Mouse (Mus musculus) heart, embryonic 13.5 days (tissue): ENCODE data around the gene Mcm10. TPM values are rescaled to one million over a fixed set of nuclear protein-coding genes. Genes with fewer than 3 reads are reported as not detected.

Experiments
- ATAC-seq: fragments of 200-750 bp; cut with Nextera tagmentation; 2 replicates; pipeline ENCODE4 v1.8.0; 2017; ENCODE audit warnings: moderate TSS enrichment; ENCODE audit not compliant: insufficient number of reproducible peaks, low FRiP score, low TSS enrichment; ENCODE audit errors: extremely low read depth
- H3K27ac ChIP-seq: fragments of 300-500 bp; sonication (generic); replicated peaks from 2 replicates; pipeline ENCODE4 v1.5.1; 2015; ENCODE audit warnings: moderate library complexity, mild to moderate bottlenecking, inconsistent platforms
- H3K27me3 ChIP-seq: fragments of 300-500 bp; sonication (generic); replicated peaks from 2 replicates; pipeline ENCODE4 v1.6.1; 2015; ENCODE audit warnings: mild to moderate bottlenecking, inconsistent platforms
- H3K36me3 ChIP-seq: fragments of 300-500 bp; sonication (generic); 2 replicates; pipeline ENCODE4 v1.6.1; 2015; ENCODE audit warnings: mild to moderate bottlenecking, inconsistent platforms
- H3K4me1 ChIP-seq: fragments of 300-500 bp; sonication (generic); 2 replicates; pipeline ENCODE4 v1.6.1; 2015; ENCODE audit warnings: inconsistent platforms
- H3K4me2 ChIP-seq: fragments of 300-500 bp; sonication (generic); 2 replicates; pipeline ENCODE4 v1.6.1; 2015; ENCODE audit warnings: inconsistent platforms, mild to moderate bottlenecking, moderate library complexity
- H3K4me3 ChIP-seq: fragments of 300-500 bp; sonication (generic); 2 replicates; pipeline ENCODE4 v1.5.1; 2015; ENCODE audit warnings: moderate library complexity, mild to moderate bottlenecking, inconsistent platforms
- H3K9ac ChIP-seq: fragments of 300-500 bp; sonication (generic); 2 replicates; pipeline ENCODE4 v1.6.1; 2015; ENCODE audit warnings: inconsistent platforms, mild to moderate bottlenecking, moderate library complexity
- H3K9me3 ChIP-seq: fragments of 300-500 bp; sonication (generic); 2 replicates; pipeline ENCODE4 v1.6.1; 2016; ENCODE audit warnings: inconsistent platforms
- WGBS: fragments of 180-500 bp; shearing (Covaris S2); methylation state at CpG from one replicate; pipeline ENCODE4 v1.1.7; 2015; ENCODE audit warnings: mixed read lengths; 5-methylcytosine and 5-hydroxymethylcytosine counted together
- polyA plus RNA-seq: library from polyadenylated mRNA; unstranded; fragments of >200 nt; fragmentation: Nextera tagmentation; extraction: Ambion mirVana; gene quantifications from 2 replicates; pipeline ENCODE4 v1.2.1, GENCODE M21; 2015

Mcm10 gene
- polyA plus RNA-seq, 1 experiment from 2014 or later, result 17.3 TPM

DNA sequence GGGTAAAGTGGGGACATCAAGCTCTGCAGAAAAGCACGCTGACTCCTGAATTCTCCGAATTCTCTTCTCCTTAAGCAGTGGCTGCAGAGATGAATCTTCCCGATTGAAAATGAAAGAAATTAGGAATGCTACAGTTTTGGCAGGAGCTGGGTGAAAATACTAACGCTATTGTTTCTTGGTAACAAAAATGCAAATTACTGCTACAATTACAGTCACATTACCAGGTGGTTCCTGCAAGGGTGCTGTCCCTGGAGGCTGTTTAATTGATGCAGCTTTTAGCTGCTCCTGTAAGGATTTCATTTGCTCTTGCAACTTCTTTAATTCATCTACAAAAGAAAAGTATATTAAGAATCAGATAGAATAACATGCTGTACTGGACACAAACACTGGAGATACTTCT is 5.5 kb downstream of the Mcm10 start:
- peaks cover 12% of the 10 kb centered on the region for H3K4me1 ChIP-seq
- no peak overlapping the region for H3K9ac ChIP-seq
- H3K4me3 ChIP-seq, result no peak overlapping the region
- H3K27me3 ChIP-seq, result no peaks in the 10 kb centered on the region
- H3K36me3 ChIP-seq, result peaks cover 68% of the 10 kb centered on the region
- H3K27ac ChIP-seq, result no peak overlapping the region
- H3K9me3 ChIP-seq, result no peaks in the 10 kb centered on the region
- H3K4me2 ChIP-seq, result no peak overlapping the region
- WGBS, result 83% methylated on average over 4 of the region's 4 CpGs
- ATAC-seq, result no peak

DNA sequence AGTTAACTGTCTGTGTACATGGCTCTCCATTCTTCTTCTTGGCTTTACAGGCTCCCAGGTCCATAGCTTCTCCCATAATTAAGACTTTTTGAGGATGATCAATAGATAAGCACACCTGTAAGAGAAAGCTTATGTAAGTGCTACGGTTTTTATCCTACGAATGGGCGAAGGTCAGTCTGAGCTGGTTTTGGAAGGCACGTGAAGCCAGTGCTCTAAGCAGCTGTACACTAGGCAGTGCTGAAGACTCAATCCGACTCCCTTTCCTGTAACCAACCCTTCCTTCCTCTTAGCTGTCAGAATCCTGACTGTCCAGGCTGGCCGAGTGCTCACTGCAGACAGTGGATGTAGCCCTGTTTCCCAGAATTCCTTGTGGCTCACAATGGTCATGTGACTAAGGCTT is 11.3 kb downstream of the Mcm10 start:
- peaks cover 84% of the 10 kb centered on the region for H3K36me3 ChIP-seq
- H3K4me1 ChIP-seq, result no peaks in the 10 kb centered on the region
- H3K27me3 ChIP-seq, result no peaks in the 10 kb centered on the region
- WGBS, result 87% methylated on average over 6 of the region's 6 CpGs
- H3K9me3 ChIP-seq, result no peaks in the 10 kb centered on the region
- no peak for ATAC-seq
- H3K9ac ChIP-seq, result no peak overlapping the region
- H3K4me3 ChIP-seq, result no peak overlapping the region
- no peak overlapping the region for H3K27ac ChIP-seq
- no peak overlapping the region for H3K4me2 ChIP-seq

DNA sequence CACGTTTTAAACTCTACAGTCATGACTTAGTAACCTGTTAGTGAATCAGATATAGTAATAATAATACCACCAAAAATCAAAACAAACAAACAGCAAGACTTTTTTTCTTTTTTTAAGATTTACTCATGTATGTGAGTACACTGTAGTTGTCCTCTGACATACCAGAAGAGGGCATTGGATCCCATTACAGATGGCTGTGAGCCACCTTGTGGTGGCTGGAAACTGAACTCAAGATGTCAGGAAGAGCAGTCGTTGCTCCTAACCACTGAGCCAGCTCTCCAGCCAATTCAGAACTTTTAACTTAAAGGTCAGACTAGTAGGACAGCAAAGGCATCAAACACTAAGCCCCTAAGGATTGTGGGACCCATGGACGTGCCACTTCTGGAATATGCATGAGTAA is 13.7 kb downstream of the Mcm10 start:
- 77% methylated on average over 3 of the region's 3 CpGs for WGBS
- no peak for ATAC-seq

DNA sequence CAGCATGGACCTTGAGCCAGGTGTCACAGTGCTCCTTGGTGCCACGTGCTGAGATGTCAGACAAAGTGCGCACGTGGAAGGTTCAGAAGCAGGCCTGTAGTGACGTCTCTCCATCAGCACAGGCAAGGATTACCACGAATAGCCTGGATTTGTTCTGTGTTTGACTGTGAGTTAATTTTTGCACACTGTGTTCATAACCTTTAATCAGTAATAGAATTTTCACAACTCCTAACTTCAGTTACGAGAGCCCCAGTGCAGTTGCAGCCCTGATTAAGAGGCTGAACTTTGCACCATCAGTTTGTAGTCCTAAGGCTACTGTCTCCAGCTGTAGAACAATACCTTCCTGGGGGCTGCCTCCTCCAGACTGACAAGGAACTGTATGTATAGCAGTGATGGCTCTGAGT is 16.2 kb downstream of the Mcm10 start:
- Histone ChIP-seq H3K36me3 (peaks cover 93% of the 10 kb centered on the region), H3K4me3 (no peak overlapping the region), H3K4me1 (no peaks in the 10 kb centered on the region), H3K27me3 (no peaks in the 10 kb centered on the region), H3K27ac (no peak overlapping the region), H3K9ac (no peak overlapping the region), H3K4me2 (no peak overlapping the region), H3K9me3 (no peaks in the 10 kb centered on the region)
- 89% methylated on average over 6 of the region's 6 CpGs for WGBS
- no peak for ATAC-seq

More for the DNA sequence above, 13.7 kb downstream of the Mcm10 start:
- H3K4me1 ChIP-seq, result no peaks in the 10 kb centered on the region
- H3K36me3 ChIP-seq, result peaks cover 87% of the 10 kb centered on the region
- no peaks in the 10 kb centered on the region for H3K27me3 ChIP-seq
- no peak overlapping the region for H3K9ac ChIP-seq
- H3K4me2 ChIP-seq, result no peak overlapping the region
- no peak overlapping the region for H3K4me3 ChIP-seq
- no peaks in the 10 kb centered on the region for H3K9me3 ChIP-seq
- no peak overlapping the region for H3K27ac ChIP-seq

DNA sequence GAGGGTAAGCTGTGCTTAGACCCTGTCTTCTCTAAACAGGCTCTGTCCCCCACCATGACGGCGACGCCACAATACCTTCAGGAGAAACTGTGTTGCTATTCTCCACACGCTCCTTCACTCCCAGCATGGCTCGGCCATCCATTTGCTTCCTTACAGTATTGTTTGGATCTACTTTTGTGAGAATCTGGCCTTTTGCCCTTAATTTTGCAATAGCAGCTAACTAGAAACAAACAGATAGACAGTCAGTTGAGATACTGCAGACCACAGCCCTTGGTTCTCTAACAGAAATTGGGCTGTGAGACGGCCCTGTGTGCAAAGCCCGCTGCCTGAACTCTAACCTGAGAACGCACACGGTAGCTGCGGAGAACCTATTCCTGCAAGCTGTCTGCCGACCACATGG is 16.9 kb downstream of the Mcm10 start:
- WGBS, result 91% methylated on average over 11 of the region's 11 CpGs
- Histone ChIP-seq H3K27me3 (no peaks in the 10 kb centered on the region), H3K27ac (no peak overlapping the region), H3K4me1 (no peaks in the 10 kb centered on the region), H3K9me3 (no peaks in the 10 kb centered on the region), H3K36me3 (peaks cover 96% of the 10 kb centered on the region), H3K4me3 (no peak overlapping the region), H3K9ac (no peak overlapping the region), H3K4me2 (no peak overlapping the region)
- ATAC-seq, result no peak

DNA sequence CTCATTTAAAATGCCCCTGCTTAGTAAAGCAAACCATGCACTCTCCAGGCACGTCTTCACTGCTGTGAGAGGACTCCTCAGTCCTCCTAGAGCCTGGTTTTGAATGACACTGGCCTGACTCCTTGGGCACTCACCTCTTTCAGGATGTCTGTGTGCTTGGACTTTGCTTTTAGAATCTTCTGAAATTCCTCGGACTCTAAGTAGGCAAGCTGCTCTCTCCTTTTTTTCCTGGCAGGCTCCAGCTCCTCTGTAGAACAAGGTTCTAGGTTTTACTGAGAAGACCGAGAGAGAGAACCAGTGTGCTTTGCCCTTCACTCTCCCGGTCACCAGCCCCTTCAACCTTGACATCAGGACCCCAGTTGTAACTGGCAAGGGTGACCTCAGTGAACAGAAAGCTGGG is 18.2 kb downstream of the Mcm10 start:
- Histone ChIP-seq H3K36me3 (peaks cover 90% of the 10 kb centered on the region), H3K4me1 (no peaks in the 10 kb centered on the region), H3K9me3 (no peaks in the 10 kb centered on the region), H3K9ac (no peak overlapping the region), H3K4me2 (no peak overlapping the region), H3K27me3 (no peaks in the 10 kb centered on the region), H3K4me3 (no peak overlapping the region), H3K27ac (no peak overlapping the region)
- 77% methylated on average over 4 of the region's 4 CpGs for WGBS
- no peak for ATAC-seq

DNA sequence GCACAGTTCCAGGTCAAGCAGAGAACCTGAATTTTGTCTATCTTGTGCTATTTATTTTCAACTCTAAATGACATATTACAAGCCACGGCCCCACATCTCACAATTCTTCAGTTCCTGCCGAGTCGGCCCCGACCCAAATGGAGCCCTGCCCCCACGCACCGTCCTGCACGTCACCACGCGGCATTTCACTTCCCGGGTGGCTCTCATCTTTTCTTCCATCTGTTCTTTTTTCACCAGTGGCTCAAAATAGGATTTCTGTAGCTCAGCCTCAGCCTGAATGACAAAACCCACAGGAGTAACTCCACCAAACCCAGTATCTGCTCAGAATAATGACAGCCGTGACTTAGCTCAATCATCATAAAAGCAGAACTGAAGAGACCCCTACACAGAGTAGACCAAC is 19.0 kb downstream of the Mcm10 start:
- WGBS, result 89% methylated on average over 11 of the region's 11 CpGs
- Histone ChIP-seq H3K27ac (no peak overlapping the region), H3K4me2 (no peak overlapping the region), H3K4me1 (no peaks in the 10 kb centered on the region), H3K9ac (no peak overlapping the region), H3K4me3 (no peak overlapping the region), H3K9me3 (no peaks in the 10 kb centered on the region), H3K27me3 (no peaks in the 10 kb centered on the region), H3K36me3 (peaks cover 83% of the 10 kb centered on the region)
- ATAC-seq, result no peak

DNA sequence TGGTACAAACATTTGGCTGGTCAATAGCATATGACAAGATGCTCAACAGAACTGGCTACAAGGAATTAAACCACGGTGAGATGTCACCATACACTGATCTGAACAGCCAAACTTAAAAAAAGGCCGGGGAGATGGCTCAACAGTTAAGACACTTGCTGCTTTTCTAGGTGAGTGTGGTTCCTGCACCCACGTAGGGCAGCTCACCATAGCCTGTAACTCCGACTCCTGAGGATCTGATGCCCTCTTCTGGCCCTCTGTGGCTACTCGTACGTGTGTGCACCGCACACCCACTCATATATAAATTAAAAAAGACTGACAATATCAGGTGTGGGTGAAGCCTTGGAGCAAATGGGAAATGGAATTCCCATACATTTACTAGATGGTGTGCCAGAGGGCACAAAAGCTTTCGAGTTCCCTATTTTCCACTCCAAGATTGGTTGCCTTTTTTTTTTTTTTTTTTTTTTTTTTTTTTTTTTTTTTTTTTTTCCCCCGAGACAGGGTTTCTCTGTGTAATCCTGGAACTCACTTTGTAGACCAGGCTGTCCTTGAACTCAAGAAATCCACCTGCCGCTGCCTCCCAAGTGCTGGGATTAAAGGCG is 23.7 kb downstream of the Mcm10 start:
- no peak overlapping the region for H3K4me2 ChIP-seq
- no peak overlapping the region for H3K4me3 ChIP-seq
- H3K4me1 ChIP-seq, result no peaks in the 10 kb centered on the region
- ATAC-seq, result no peak
- WGBS, result 78% methylated on average over 11 of the region's 11 CpGs
- peaks cover 38% of the 10 kb centered on the region for H3K36me3 ChIP-seq
- no peak overlapping the region for H3K27ac ChIP-seq
- no peaks in the 10 kb centered on the region for H3K9me3 ChIP-seq
- H3K9ac ChIP-seq, result no peak overlapping the region
- H3K27me3 ChIP-seq, result no peaks in the 10 kb centered on the region

DNA sequence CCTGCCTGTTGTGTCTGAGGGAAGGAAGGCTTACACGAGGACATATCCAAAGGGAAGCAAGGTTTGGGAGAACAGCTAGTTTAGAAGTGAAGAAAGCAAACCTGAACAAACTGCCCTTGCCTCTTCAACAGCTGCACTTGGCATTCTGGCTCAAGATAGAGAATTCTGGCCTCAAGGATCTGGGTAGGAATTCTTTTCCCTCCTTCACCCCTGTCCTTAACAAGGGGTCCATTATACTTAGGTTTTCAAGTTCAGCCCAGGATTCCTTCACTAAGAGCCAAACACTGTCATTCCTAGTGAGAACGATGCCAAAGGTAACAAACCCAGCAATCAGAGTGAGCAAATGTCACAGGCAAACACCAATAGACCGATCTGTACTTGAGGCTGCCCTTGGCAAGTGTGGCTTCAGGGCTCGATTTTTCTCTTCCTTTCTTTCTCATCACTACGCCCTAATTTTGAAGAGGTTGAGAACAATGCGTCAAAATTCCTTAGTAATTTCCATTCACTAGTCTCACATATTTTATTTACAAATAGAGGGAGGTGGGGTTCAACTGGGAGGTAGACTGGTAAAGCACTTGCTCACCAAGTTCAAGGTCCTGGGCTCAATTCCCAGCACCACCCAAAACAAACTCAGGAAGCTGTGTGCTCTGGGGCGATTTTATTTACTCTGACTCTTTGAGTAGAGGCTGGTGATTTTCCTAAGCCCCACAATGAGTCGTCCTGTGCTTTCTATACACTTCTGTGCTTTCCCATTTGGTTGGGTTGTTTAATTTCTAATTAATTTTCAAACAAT is 25.0 kb downstream of the Mcm10 start:
- H3K36me3 ChIP-seq, result peaks cover 24% of the 10 kb centered on the region
- H3K4me3 ChIP-seq, result no peak overlapping the region
- H3K4me1 ChIP-seq, result no peaks in the 10 kb centered on the region
- no peaks in the 10 kb centered on the region for H3K27me3 ChIP-seq
- no peaks in the 10 kb centered on the region for H3K9me3 ChIP-seq
- 72% methylated on average over 8 of the region's 8 CpGs for WGBS
- no peak overlapping the region for H3K4me2 ChIP-seq
- no peak overlapping the region for H3K9ac ChIP-seq
- no peak overlapping the region for H3K27ac ChIP-seq
- no peak for ATAC-seq

DNA sequence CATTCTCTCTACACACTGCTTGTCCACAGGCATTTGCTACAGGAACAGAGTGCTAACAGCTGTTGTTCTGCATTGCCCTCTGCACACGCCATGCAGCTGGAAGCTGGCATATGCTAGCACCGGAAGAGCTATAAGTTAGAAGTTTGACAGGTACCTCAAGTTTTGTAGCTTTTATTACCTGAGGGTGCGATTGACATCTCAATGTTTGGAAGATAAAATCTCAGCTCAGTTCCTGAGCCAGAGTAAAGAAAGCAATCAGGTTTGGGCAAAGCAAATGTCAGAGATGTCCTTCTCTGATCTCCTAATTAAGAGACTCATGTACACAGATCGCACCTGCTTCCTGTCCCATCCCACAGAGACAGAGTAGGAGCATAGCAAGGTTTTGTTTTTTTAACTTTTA is 25.8 kb downstream of the Mcm10 start:
- Histone ChIP-seq H3K4me2 (no peak overlapping the region), H3K9ac (no peak overlapping the region), H3K27ac (no peak overlapping the region), H3K27me3 (no peaks in the 10 kb centered on the region), H3K36me3 (peaks cover 17% of the 10 kb centered on the region), H3K4me3 (no peak overlapping the region), H3K9me3 (no peaks in the 10 kb centered on the region), H3K4me1 (no peaks in the 10 kb centered on the region)
- 84% methylated on average over 4 of the region's 4 CpGs for WGBS
- ATAC-seq, result no peak

DNA sequence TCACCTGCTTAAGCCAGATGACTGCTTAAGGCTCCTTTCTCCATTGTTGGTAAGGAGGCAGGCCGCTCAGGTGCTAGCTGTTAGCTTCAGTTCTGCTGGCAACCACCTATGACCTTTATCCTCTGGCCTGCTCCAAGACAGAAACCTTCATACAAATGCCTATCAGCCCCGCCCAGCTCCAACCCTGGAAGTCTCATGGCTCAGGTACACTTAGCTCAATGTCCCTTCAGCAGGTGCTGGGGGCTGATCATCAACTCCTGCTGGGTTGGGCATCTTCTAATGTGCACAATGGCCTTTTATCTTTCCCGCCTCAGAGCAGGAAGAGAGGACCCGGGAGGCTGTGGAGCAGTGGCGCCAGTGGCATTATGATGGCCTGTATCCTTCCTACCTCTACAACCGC is 27.6 kb downstream of the Mcm10 start:
- Histone ChIP-seq H3K4me2 (no peak overlapping the region), H3K4me3 (no peak overlapping the region), H3K27me3 (no peaks in the 10 kb centered on the region), H3K9me3 (no peaks in the 10 kb centered on the region), H3K27ac (no peak overlapping the region), H3K36me3 (0 out of 2 replicates have a peak, but pooled peaks cover under 1% of the 10 kb centered on the region), H3K9ac (no peak overlapping the region), H3K4me1 (no peaks in the 10 kb centered on the region)
- WGBS, result 61% methylated on average over 6 of the region's 6 CpGs
- ATAC-seq, result no peak

DNA sequence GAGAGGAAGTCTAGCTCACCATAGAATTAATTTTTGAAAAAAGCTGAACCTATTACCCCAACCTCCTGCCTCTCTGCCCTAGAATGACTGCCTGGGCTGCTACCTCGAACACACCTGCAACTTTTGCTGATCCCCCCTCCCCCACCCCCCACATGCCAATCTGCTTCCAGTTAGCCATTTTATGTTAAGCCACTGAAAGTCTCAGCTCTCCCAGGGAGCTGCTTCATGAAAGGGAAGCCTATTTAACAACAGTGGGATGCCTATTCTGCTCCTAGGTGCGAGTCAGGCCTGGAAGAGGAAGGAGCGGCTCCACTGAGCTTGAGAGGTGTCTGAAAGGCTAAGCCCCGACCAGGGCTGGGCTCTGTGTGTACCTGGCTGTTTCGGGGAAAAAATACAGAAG is 28.6 kb downstream of the Mcm10 start:
- Histone ChIP-seq H3K4me3 (no peak overlapping the region), H3K36me3 (no peaks in the 10 kb centered on the region), H3K27ac (no peak overlapping the region), H3K9me3 (no peaks in the 10 kb centered on the region), H3K4me1 (no peaks in the 10 kb centered on the region), H3K27me3 (no peaks in the 10 kb centered on the region), H3K9ac (no peak overlapping the region), H3K4me2 (no peak overlapping the region)
- ATAC-seq, result no peak
- 38% methylated on average over 5 of the region's 5 CpGs for WGBS
